Mouse (Mus musculus) heart, postnatal 36 days (tissue): Measurements from ENCODE around the gene Dnase2b. TPM values are rescaled to one million over a fixed set of nuclear protein-coding genes. Genes with fewer than 3 reads are reported as not detected.

ENCODE experiments used
- DNase-seq, 2 experiments: peaks; one replicate each; pipeline ENCODE4 v3.0.0; 2021 to 2022
- intact Hi-C: fragments of 180-260 bp; cut with DNase I; formaldehyde crosslinking; loops from one replicate; pipeline ENCODE4 v1.15.1; 2025
- total RNA-seq, 2 experiments: library from RNA; stranded (reverse); gene quantifications; 2 replicates each; pipeline ENCODE4 v1.2.3; 2021

The Dnase2b gene
- not detected for total RNA-seq

- intact Hi-C loops, result no loop called here
These were observed at the start of gene Dnase2b for GRCm38 (mm10) chr3:146615496-146615895. Gene Dnase2b, minus strand, starts transcription at chr3:146615596.

GRCm38 (mm10) chr3:146661907-146662306 lies 46.5 kb upstream of the Dnase2b start:
- intact Hi-C loops, result no loop called here
- DNase-seq, result no peak

More at GRCm38 (mm10) chr3:146615496-146615895, at the start of gene Dnase2b:
- DNase-seq, result no peak

GRCm38 (mm10) chr3:146661001-146661400 lies 45.6 kb upstream of the Dnase2b start:
- intact Hi-C loops, result no loop called here
- no peak for DNase-seq

GRCm38 (mm10) chr3:146659321-146659720 lies 43.9 kb upstream of the Dnase2b start:
- intact Hi-C loops, result no loop called here
- no peak for DNase-seq

- DNase-seq, result no peak
- intact Hi-C loops, result no loop called here
These were observed 42.8 kb upstream of the Dnase2b start for GRCm38 (mm10) chr3:146658061-146658639.

GRCm38 (mm10) chr3:146657433-146657832 lies 42.0 kb upstream of the Dnase2b start:
- DNase-seq, result no peak
- intact Hi-C loops, result no loop called here

GRCm38 (mm10) chr3:146655111-146655577 lies 39.7 kb upstream of the Dnase2b start:
- intact Hi-C loops, result no loop called here
- no peak for DNase-seq

- intact Hi-C loops, result no loop called here
- DNase-seq, result no peak
These were observed 38.3 kb upstream of the Dnase2b start for GRCm38 (mm10) chr3:146653692-146654091.

GRCm38 (mm10) chr3:146652431-146652830 lies 37.0 kb upstream of the Dnase2b start:
- no peak for DNase-seq
- intact Hi-C loops, result no loop called here

- no peak for DNase-seq
- intact Hi-C loops, result no loop called here
These were observed 35.8 kb upstream of the Dnase2b start, which contains the start of gene 4930503B20Rik for GRCm38 (mm10) chr3:146651217-146651616. Gene 4930503B20Rik, minus strand, starts transcription at chr3:146651317.

GRCm38 (mm10) chr3:146650716-146651115 lies 35.3 kb upstream of the Dnase2b start:
- intact Hi-C loops, result no loop called here
- DNase-seq, result no peak

- DNase-seq, result no peak
- intact Hi-C loops, result no loop called here
These were observed 34.0 kb upstream of the Dnase2b start for GRCm38 (mm10) chr3:146649311-146649894.

- no peak for DNase-seq
- intact Hi-C loops, result no loop called here
These were observed 26.5 kb upstream of the Dnase2b start for GRCm38 (mm10) chr3:146641818-146642427.

- no peak for DNase-seq
- intact Hi-C loops, result no loop called here
These were observed 17.1 kb upstream of the Dnase2b start for GRCm38 (mm10) chr3:146632506-146632905.

GRCm38 (mm10) chr3:146628227-146628982 lies 13.0 kb upstream of the Dnase2b start:
- intact Hi-C loops, result no loop called here
- DNase-seq, result no peak

- intact Hi-C loops, result no loop called here
These were observed 10.4 kb upstream of the Dnase2b start for GRCm38 (mm10) chr3:146625766-146626165.

GRCm38 (mm10) chr3:146621966-146622365 lies 6.6 kb upstream of the Dnase2b start:
- no peak for DNase-seq
- intact Hi-C loops, result no loop called here

More at GRCm38 (mm10) chr3:146625766-146626165, 10.4 kb upstream of the Dnase2b start:
- no peak for DNase-seq

GRCm38 (mm10) chr3:146620555-146621249 lies 5.3 kb upstream of the Dnase2b start:
- intact Hi-C loops, result no loop called here
- peak; percentile 16 to 21 for DNase-seq

- no peak for DNase-seq
- intact Hi-C loops, result no loop called here
These were observed 4.7 kb upstream of the Dnase2b start for GRCm38 (mm10) chr3:146620101-146620500.

GRCm38 (mm10) chr3:146618357-146618756 lies 3.0 kb upstream of the Dnase2b start:
- no peak for DNase-seq
- intact Hi-C loops, result no loop called here

- no peak for DNase-seq
- intact Hi-C loops, result no loop called here
These were observed 2.5 kb upstream of the Dnase2b start for GRCm38 (mm10) chr3:146617946-146618345.
